Mouse (Mus musculus): ENCODE measurements at regions not wholly inside any gene's neighbourhood (a gene's known extent, or its start where the extent isn't known, plus 50 kb on each side); places are given as distances from the start of the nearest gene placed in this dataset.

GRCm38 (mm10) chr3:52801446-52801845, 215.6 kb downstream of the Cog6 start:
- TF ChIP-seq CTCF (IDR thresholded peaks at IDR 0.05; ENCODE audit: insufficient read depth, low read depth, low read length) (no peak), POLR2A (IDR thresholded peaks at IDR 0.05; ENCODE audit: insufficient read depth, low read depth, low read length) (no peak)

Measured in olfactory bulb, adult 2 months (tissue).